Mouse (Mus musculus): ENCODE data around the gene Fth1.

GRCm38 (mm10) chr19:9957965-9958364 is 22.4 kb upstream of the Fth1 start:
- TF ChIP-seq GATA1 (IDR thresholded peaks at IDR 0.05; ENCODE audit: low read length) (no peak), TAL1 (IDR thresholded peaks at IDR 0.05; ENCODE audit: low read length) (no peak)
